Mouse (Mus musculus) lung, embryonic 14.5 days (tissue): ENCODE measurements around the gene Tpbgl. TPM values are rescaled to one million over a fixed set of nuclear protein-coding genes. Genes with fewer than 3 reads are reported as not detected.

Source experiments
- ATAC-seq: fragments of 200-750 bp; cut with Nextera tagmentation; 2 replicates; pipeline ENCODE4 v1.8.0; 2017; ENCODE audit warnings: mild to moderate bottlenecking, moderate TSS enrichment, moderate library complexity; ENCODE audit not compliant: insufficient read depth
- DNase-seq: peaks from one replicate; pipeline ENCODE4 v3.0.0-alpha.2; 2015
- H3K27ac ChIP-seq: fragments of 300-500 bp; sonication (generic); 2 replicates; pipeline ENCODE4 v1.5.1; 2014; ENCODE audit warnings: low read depth, mild to moderate bottlenecking, moderate library complexity
- H3K27me3 ChIP-seq: fragments of 300-500 bp; sonication (generic); 2 replicates; pipeline ENCODE4 v1.6.1; 2014; ENCODE audit warnings: low read length, control low read depth; ENCODE audit not compliant: insufficient read depth
- H3K36me3 ChIP-seq: fragments of 300-500 bp; sonication (generic); 2 replicates; pipeline ENCODE4 v1.6.1; 2014; ENCODE audit warnings: control low read depth; ENCODE audit not compliant: insufficient read depth
- H3K4me1 ChIP-seq: fragments of 300-500 bp; sonication (generic); 2 replicates; pipeline ENCODE4 v1.6.1; 2014; ENCODE audit warnings: antibody characterized with exemption, control low read depth; ENCODE audit not compliant: insufficient read depth
- H3K4me2 ChIP-seq: fragments of 300-500 bp; sonication (generic); 2 replicates; pipeline ENCODE4 v1.6.1; 2014; ENCODE audit warnings: mild to moderate bottlenecking
- H3K4me3 ChIP-seq: fragments of 300-500 bp; sonication (generic); 2 replicates; pipeline ENCODE4 v1.5.1; 2014; ENCODE audit warnings: low read depth, low read length
- H3K9ac ChIP-seq: fragments of 300-500 bp; sonication (generic); 2 replicates; pipeline ENCODE4 v1.6.1; 2014
- H3K9me3 ChIP-seq: fragments of 300-500 bp; sonication (generic); 2 replicates; pipeline ENCODE4 v1.6.1; 2016; ENCODE audit warnings: low read depth, low read length, control low read depth
- CTCF ChIP-seq: IDR thresholded peaks from 2 replicates; pipeline ENCODE4 v1.5.1; 2016; ENCODE audit warnings: antibody characterized with exemption, low read depth
- WGBS: fragments of 180-500 bp; shearing (Covaris S2); extraction: QIAGEN DNeasy Blood & Tissue Kit; methylation state at CpG from one replicate; pipeline ENCODE4 v1.1.7; 2014; 5-methylcytosine and 5-hydroxymethylcytosine counted together
- polyA plus RNA-seq: library from polyadenylated mRNA; unstranded; fragments of >200 nt; fragmentation: Nextera tagmentation; extraction: Ambion mirVana; gene quantifications from 2 replicates; pipeline ENCODE4 v1.2.1, GENCODE M21; 2014

Tpbgl gene
- polyA plus RNA-seq, 1 experiment from 2014 or later: 1.2 TPM

DNA sequence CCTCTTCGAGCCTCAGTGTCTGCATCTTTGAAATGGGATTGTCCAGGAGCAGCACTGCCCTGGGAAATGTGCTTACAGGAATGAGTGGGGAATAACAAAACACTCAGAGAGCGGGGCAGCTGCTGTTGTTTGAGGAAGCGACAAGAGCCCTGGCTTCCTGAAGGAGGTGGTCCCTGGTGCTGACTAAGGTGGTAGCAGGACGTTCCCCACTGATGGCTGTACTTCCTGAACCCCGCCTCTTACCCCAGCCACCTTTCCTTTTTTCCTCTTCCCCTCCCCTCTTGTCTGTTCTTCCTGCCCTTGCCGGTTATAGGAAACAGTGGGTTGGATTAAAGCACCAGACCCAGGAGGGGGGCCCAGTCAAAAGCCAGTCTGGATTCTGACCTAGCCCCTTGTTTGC, 46.7 kb downstream of the Tpbgl start:
- H3K9me3 ChIP-seq: no peaks in the 10 kb centered on the region
- peaks cover 16% of the 10 kb centered on the region; the same call in 1 of the 2 replicates for H3K36me3 ChIP-seq
- no peaks in the 10 kb centered on the region for H3K27me3 ChIP-seq
- H3K9ac ChIP-seq: no peak overlapping the region
- ATAC-seq (no peak), DNase-seq (peak; percentile 40)
- no peak overlapping the region for H3K27ac ChIP-seq
- H3K4me2 ChIP-seq: peak overlapping the region; percentile 33; the same call in 1 of the 2 replicates
- WGBS: 48% methylated on average over 6 of the region's 6 CpGs
- peaks cover 23% of the 10 kb centered on the region; the same call in 1 of the 2 replicates for H3K4me1 ChIP-seq
- TF ChIP-seq CTCF: no peak
- H3K4me3 ChIP-seq: no peak overlapping the region

DNA sequence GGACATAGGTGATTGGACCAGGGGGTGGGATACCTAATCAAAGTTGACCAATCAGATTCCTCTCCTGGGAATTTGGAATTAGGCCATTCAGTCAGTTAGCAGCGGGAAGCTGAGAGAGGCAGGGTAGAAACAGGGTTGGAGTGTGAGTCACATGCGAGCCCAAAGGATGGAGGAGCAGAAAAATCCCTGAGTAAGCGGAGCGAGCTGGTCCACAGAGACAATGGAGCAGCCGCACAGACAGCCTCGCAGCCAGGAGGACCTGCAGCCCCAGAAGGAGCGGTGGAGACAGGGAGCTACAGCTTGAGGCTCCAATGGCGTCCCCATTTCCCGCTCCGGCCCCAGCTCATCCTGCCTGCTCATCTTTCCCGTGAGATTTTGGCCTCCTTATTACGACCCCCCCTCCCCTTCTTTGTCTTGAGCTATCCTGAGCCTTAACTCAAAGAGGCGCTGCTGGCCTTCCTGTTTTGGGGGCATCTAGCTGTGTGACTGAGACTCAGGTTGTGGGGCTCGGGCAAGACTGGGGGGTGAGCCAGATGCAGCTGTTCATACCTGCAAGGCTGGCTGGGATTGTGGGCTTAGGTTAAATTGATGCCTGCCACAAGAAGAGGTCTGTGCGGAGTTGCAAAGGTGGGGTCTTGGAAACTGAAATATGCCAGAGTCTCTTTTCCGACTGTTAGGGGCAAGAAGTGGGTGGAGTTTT, 47.3 kb downstream of the Tpbgl start:
- no peaks in the 10 kb centered on the region for H3K27me3 ChIP-seq
- no peaks in the 10 kb centered on the region for H3K9me3 ChIP-seq
- DNase-seq: peak; percentile 52
- H3K4me1 ChIP-seq: peaks cover 23% of the 10 kb centered on the region; the same call in 1 of the 2 replicates
- WGBS: 22% methylated on average over 16 of the region's 16 CpGs
- H3K4me2 ChIP-seq: peak overlapping the region; percentile 33
- no peak for ATAC-seq
- H3K4me3 ChIP-seq: no peak overlapping the region
- H3K36me3 ChIP-seq: peaks cover 12% of the 10 kb centered on the region; the same call in 1 of the 2 replicates
- H3K27ac ChIP-seq: no peak overlapping the region
- TF ChIP-seq CTCF: no peak
- H3K9ac ChIP-seq: 0 out of 2 replicates have a peak overlapping the region, but pooled peaks have one; percentile 9

DNA sequence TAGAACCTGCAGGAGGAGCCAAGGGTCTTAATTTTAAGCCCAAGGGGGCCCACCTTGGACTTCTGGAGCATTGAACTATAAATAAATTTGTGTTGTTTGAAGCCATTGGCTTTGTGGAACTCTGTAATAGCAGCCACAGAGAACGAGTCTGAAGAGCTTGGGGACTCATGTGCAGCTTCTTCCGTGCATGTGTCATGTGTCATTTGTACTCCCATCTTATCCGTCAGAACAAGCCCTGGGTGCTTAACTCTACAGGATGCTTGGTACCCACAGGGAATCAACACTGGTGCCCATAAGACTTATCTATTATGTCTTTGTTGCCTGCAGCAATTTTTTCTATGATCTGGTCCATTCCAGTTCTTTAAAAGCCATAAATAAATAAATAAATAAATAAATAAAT, 48.7 kb downstream of the Tpbgl start:
- no peaks in the 10 kb centered on the region for H3K27me3 ChIP-seq
- no peak for TF ChIP-seq CTCF
- no peak overlapping the region for H3K27ac ChIP-seq
- H3K9me3 ChIP-seq: no peaks in the 10 kb centered on the region
- H3K4me2 ChIP-seq: no peak overlapping the region
- ATAC-seq (no peak), DNase-seq (no peak)
- H3K9ac ChIP-seq: no peak overlapping the region
- H3K36me3 ChIP-seq: no peaks in the 10 kb centered on the region
- no peak overlapping the region for H3K4me3 ChIP-seq
- peaks cover 23% of the 10 kb centered on the region; the same call in 1 of the 2 replicates for H3K4me1 ChIP-seq
- whole genome bisulfite sequencing: 60% methylated on average over 3 of the region's 3 CpGs

Other genes starting within 250 kb of the Tpbgl start
- gene Gdpd5, start 245.7 kb downstream of the Tpbgl start, polyA plus RNA-seq: 20.2 and 21.8 TPM in 2 replicates
- gene Klhl35, start 161.1 kb downstream of the Tpbgl start, polyA plus RNA-seq: 0.95 and 1.2 TPM in 2 replicates
- 922 and 969 TPM in 2 replicates for gene Rps3, start 143.4 kb downstream of the Tpbgl start, polyA plus RNA-seq
- 7.0 and 7.8 TPM in 2 replicates for gene Arrb1, start 91.6 kb downstream of the Tpbgl start, polyA plus RNA-seq
- gene Slco2b1, start 84.2 kb upstream of the Tpbgl start, polyA plus RNA-seq: 2.9 and 4.0 TPM in 2 replicates
- gene Olfr520, start 103.2 kb upstream of the Tpbgl start, polyA plus RNA-seq: not detected in 2 replicates
- gene Olfr521, start 136.4 kb upstream of the Tpbgl start, polyA plus RNA-seq: not detected in 2 replicates
- 3.0 and 3.2 TPM in 2 replicates for gene Neu3, start 201.3 kb upstream of the Tpbgl start, polyA plus RNA-seq
- 0.30 and 0.34 TPM in 2 replicates for gene Xrra1, start 232.0 kb upstream of the Tpbgl start, polyA plus RNA-seq
- gene Spcs2, start 236.4 kb upstream of the Tpbgl start, polyA plus RNA-seq: 322 and 366 TPM in 2 replicates